Mouse (Mus musculus): ENCODE data around the gene Stap1.

DNA sequence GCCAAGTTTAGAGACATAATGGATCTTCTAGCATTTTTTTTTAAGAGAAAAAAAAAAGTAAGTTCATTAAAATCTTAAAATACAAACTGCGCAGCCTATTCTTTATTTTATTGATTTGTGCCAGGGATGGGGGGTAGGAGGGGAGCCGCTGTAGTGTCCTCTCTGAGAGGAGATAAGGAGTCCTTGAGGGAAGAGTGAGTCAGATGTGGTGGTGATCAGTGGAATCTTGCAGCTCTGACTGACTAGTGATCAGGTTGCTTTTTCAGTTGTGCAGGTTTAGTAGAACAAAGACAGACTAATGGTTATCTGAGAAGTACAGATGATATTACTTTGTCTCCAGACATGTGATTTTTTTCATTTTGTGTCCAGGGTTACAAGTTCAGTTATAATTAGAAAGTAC lies 41.5 kb downstream of the Stap1 start:
- no peak for TF ChIP-seq POLR2A (IDR thresholded peaks at IDR 0.05; ENCODE audit: extremely low read depth, insufficient read depth, low read length)
- TF ChIP-seq CTCF (IDR thresholded peaks at IDR 0.05; ENCODE audit: low read depth, low read length): no peak

All from liver, adult 2 months (tissue).